In the genomic region with DNA sequence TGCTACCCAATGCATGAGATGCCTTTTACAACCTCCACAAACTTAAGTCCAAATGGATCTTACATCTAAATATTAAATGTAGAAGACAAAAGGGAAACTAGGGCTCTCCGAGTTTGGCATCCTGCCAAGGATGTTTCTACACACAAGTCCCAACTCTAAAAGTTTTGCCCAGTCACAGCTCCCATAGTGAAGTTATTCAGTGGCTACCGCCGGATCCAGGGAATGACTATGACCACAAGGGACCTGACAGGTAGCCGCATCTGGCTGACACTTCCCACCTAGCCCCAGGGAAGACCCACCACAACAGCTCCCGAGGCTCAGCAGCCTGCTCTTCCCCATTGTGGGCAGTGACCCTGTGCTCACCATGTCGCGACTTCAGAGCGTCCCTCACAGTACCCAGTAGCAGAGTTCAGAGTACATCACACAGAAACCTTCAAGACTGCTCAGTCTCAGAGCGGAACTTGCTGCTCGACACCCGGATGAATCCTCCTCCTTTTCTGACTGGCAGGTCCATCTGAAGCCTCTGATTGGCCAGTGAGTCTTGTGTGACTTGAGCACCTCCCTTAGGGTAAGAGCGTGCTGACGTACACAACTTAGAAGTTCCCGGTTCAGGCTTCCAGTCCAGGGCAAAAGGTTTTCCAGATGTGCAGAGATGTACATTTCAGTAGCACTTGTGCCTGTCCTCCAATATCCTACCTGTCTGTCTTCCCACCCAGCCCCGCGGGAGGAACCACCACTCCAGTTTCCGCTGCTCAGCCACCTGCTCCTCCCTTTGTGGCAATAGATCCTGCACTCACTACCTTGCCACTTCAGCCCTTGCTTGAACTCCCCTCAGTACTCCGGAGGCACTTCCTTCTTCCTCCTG, we compare ENCODE assay signal across 8 mouse cellular contexts. TPM values are rescaled to one million over a fixed set of nuclear protein-coding genes. Genes with fewer than 3 reads are reported as not detected.
DNase-seq lines count a peak whose midpoint lies in the region; ATAC-seq lines count a peak whose summit lies in the region.

TSS of gene Zfp950 (minus strand) at position 499 of the 865 bp plus-strand sequence.

- H3K4me2 ChIP-seq in hindbrain, embryonic 16.5 days (ENCODE audit: low read length), result peak within 1 kb of the TSS; percentile 85

- WGBS in hindbrain, embryonic 16.5 days, result 1% methylated on average over 18 of the region's 18 CpGs
- 0% methylated on average over 18 of the region's 18 CpGs for WGBS in macrophage (ENCODE audit: missing documents)

- H3K9ac ChIP-seq in hindbrain, embryonic 16.5 days (ENCODE audit: low read depth, low read length), result peak within 1 kb of the TSS; percentile 84

- no peak within 1 kb of the TSS for H3K27ac ChIP-seq in hindbrain, embryonic 16.5 days (ENCODE audit: low read depth, low read length)
- peak within 1 kb of the TSS; percentile 69 for H3K27ac ChIP-seq in macrophage

- peaks cover 49% of the 10 kb centered on the region for H3K79me2 ChIP-seq in macrophage (ENCODE audit: inconsistent target)

- H3K27me3 ChIP-seq in hindbrain, embryonic 16.5 days (replicated peaks; ENCODE audit: control insufficient read depth, insufficient read depth, low read length), result no peaks in the 10 kb centered on the region

- peak within 1 kb of the TSS; percentile 76 for H3K4me3 ChIP-seq in hindbrain, embryonic 16.5 days (ENCODE audit: low read length)
- H3K4me3 ChIP-seq in macrophage (ENCODE audit: inconsistent target), result peak within 1 kb of the TSS; percentile 99

- no peaks in the 10 kb centered on the region for H3K9me3 ChIP-seq in hindbrain, embryonic 16.5 days (ENCODE audit: control insufficient read depth, low read length)

- DNase-seq in WW6 (ENCODE audit: low read depth, low spot score), result peak; percentile 74
- peak; percentile 28 to 64 for DNase-seq in cerebellum, postnatal 4 days (ENCODE audit: low spot score in 2 of 2)
- DNase-seq in gastrocnemius, adult 18-20 months (ENCODE audit: low spot score), result peak; percentile 87
- peak; percentile 79 to 82 for DNase-seq in left cerebral cortex, adult 18-20 months (ENCODE audit: low spot score in 2 of 2)
- DNase-seq in right cerebral cortex, adult 18-20 months, result peak; percentile 92
- peak; percentile 16 for DNase-seq in urinary bladder, postnatal 10 days (ENCODE audit: low spot score)

- peaks cover 10% of the 10 kb centered on the region for H3K4me1 ChIP-seq in hindbrain, embryonic 16.5 days (ENCODE audit: control insufficient read depth, insufficient read depth, low read depth, low read length)

- peak; percentile 100 for ATAC-seq in hindbrain, embryonic 16.5 days

- no peaks in the 10 kb centered on the region for H3K36me3 ChIP-seq in hindbrain, embryonic 16.5 days (ENCODE audit: control insufficient read depth, insufficient read depth, low read length)
- H3K36me3 ChIP-seq in macrophage (ENCODE audit: inconsistent target), result no peaks in the 10 kb centered on the region

RNA-seq across cellular contexts. Expression of gene Zfp950, which starts in this region (rescaled TPM):
- total RNA-seq in gastrocnemius, adult 18-20 months (2021), result 1 to 10 TPM; 3.0 TPM
- polyA plus RNA-seq in hindbrain, embryonic 16.5 days (2015; fragmentation: Nextera tagmentation; extraction: Ambion mirVana), result 43.1 and 47.8 TPM in 2 replicates
- total RNA-seq in left cerebral cortex, adult 18-20 months (2021), result 10 to 100 TPM; 36.9 to 44.3 TPM
- 100 to 1,000 TPM in 20 of 26 experiments, 10 to 100 TPM in 6; 52.0 to 295 (median 150) TPM for total RNA-seq in macrophage (2018; cell fraction: chromatin; rRNA removed)
- 10 to 100 TPM in 9 of 26 experiments, 1 to 10 TPM in 17; 2.3 to 15.1 (median 6.2) TPM for total RNA-seq in macrophage (2018; cell fraction: cytosol; rRNA removed)
- total RNA-seq in macrophage (2018; cell fraction: nucleus; rRNA removed), result 100 to 1,000 TPM in 14 of 26 experiments, 10 to 100 TPM in 12; 42.3 to 218 (median 103) TPM
- polyA plus RNA-seq in macrophage (2018), result 11.0 to 17.1 TPM (median 15.2 TPM) in 3 replicates

Comparison
In these comparisons a context has a peak if more than half of its experiments do, and no peak if none do; other contexts are left out.
1. RNA of gene Zfp950 (total RNA-seq): 36.9 to 44.3 TPM in left cerebral cortex, adult 18-20 months; 3.0 TPM in gastrocnemius, adult 18-20 months; every median in the first group is over 4 times any median in the second.
2. DNase-seq: peak in every context shown above with its lines; median percentile 92 in right cerebral cortex, adult 18-20 months; 87 in gastrocnemius, adult 18-20 months; 80 in left cerebral cortex, adult 18-20 months; 74 in WW6; 46 in cerebellum, postnatal 4 days; 16 in urinary bladder, postnatal 10 days.